Mouse (Mus musculus): ENCODE data around the gene Gm28048. TPM values are rescaled to one million over a fixed set of nuclear protein-coding genes. Genes with fewer than 3 reads are reported as not detected.

Gene Gm28048
- polyA plus RNA-seq, 1 experiment from 2014 or later = 4.3 TPM

- 84% methylated on average over 7 of the region's 7 CpGs for WGBS
- Histone ChIP-seq H3K27me3 (replicated peaks) (peaks cover 20% of the 10 kb centered on the region), H3K9me3 (replicated peaks) (no peaks in the 10 kb centered on the region), H3K4me2 (no peak overlapping the region), H3K27ac (replicated peaks) (no peak overlapping the region), H3K4me3 (replicated peaks) (no peak overlapping the region), H3K4me1 (peaks cover 1% of the 10 kb centered on the region; the same call in 1 of the 2 replicates), H3K36me3 (no peaks in the 10 kb centered on the region), H3K9ac (replicated peaks) (no peak overlapping the region)
- no peak for ATAC-seq (ENCODE audit: low FRiP score)
Observed at GRCm38 (mm10) chr11:22865635-22866246, 116.1 kb downstream of the Gm28048 start.

DNA sequence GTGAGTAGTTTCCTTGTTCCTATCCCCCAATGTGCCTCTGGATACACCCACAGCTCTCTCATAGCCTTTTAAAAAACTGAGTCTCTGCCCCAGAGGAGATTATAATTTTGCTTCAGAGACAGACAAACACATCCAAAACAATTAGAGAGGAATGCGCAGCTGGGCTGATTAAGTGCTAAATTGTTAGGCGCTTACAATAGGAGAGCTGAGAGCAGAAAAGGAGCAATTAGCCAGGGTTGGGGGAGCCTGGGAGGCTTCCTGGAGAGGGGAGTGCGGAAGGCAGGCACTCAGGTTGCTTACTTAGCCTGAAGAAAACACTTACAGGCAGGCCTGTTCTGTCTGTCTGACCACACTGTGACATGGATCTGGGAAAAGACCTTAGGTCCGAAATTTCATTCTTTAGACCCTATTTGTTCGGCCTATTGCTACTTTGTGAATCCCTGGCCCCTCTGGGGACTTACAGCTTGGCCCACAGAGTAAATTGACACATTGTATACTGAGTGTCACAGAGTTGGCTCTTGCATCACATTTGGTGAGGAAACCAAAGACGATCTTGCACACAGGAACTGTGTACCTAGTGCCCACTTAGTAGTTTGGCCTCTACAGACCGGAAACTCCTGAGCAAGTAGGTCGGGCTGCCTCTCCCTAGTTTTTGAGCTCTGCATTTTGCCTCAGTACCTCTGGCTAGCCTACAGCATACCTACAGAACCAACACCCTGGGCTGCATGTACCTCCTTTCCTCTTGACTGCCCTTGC, 117.4 kb downstream of the Gm28048 start:
- 45% methylated on average over 8 of the region's 8 CpGs for WGBS
- Histone ChIP-seq H3K27ac (replicated peaks) (no peak overlapping the region), H3K4me3 (replicated peaks) (no peak overlapping the region), H3K4me2 (no peak overlapping the region), H3K36me3 (no peaks in the 10 kb centered on the region), H3K9me3 (replicated peaks) (no peaks in the 10 kb centered on the region), H3K9ac (replicated peaks) (no peak overlapping the region), H3K4me1 (peaks cover 12% of the 10 kb centered on the region), H3K27me3 (replicated peaks) (peaks cover 32% of the 10 kb centered on the region)
- no peak for ATAC-seq (ENCODE audit: low FRiP score)

GRCm38 (mm10) chr11:22863581-22863980, 118.3 kb downstream of the Gm28048 start:
- Histone ChIP-seq H3K4me3 (replicated peaks) (no peak overlapping the region), H3K27me3 (replicated peaks) (peaks cover 39% of the 10 kb centered on the region), H3K36me3 (no peaks in the 10 kb centered on the region), H3K27ac (replicated peaks) (no peak overlapping the region), H3K4me1 (peaks cover 19% of the 10 kb centered on the region), H3K9ac (replicated peaks) (no peak overlapping the region), H3K4me2 (no peak overlapping the region), H3K9me3 (replicated peaks) (no peaks in the 10 kb centered on the region)
- no peak for ATAC-seq (ENCODE audit: low FRiP score)
- 49% methylated on average over 4 of the region's 4 CpGs for WGBS

- Histone ChIP-seq H3K36me3 (no peaks in the 10 kb centered on the region), H3K27me3 (replicated peaks) (peaks cover 60% of the 10 kb centered on the region), H3K27ac (replicated peaks) (no peak overlapping the region), H3K9ac (replicated peaks) (no peak overlapping the region), H3K4me2 (peak overlapping the region; percentile 99; the same call in 1 of the 2 replicates), H3K4me1 (peaks cover 27% of the 10 kb centered on the region), H3K9me3 (replicated peaks) (no peaks in the 10 kb centered on the region), H3K4me3 (replicated peaks) (no peak overlapping the region)
- no peak for ATAC-seq (ENCODE audit: low FRiP score)
- WGBS = 60% methylated on average over 4 of the region's 4 CpGs
Observed at GRCm38 (mm10) chr11:22861315-22861714, 120.6 kb downstream of the Gm28048 start.

- Histone ChIP-seq H3K9ac (replicated peaks) (peak within 1 kb of the TSS; percentile 55), H3K4me3 (replicated peaks) (peak within 1 kb of the TSS; percentile 63), H3K4me2 (peak within 1 kb of the TSS; percentile 99), H3K27me3 (replicated peaks) (peaks cover 63% of the 10 kb centered on the region), H3K4me1 (peaks cover 27% of the 10 kb centered on the region), H3K36me3 (no peaks in the 10 kb centered on the region), H3K27ac (replicated peaks) (peak within 1 kb of the TSS; percentile 64), H3K9me3 (replicated peaks) (no peaks in the 10 kb centered on the region)
- WGBS = 6% methylated on average over 41 of the region's 41 CpGs
- ATAC-seq (ENCODE audit: low FRiP score) = no peak
Observed at GRCm38 (mm10) chr11:22860335-22861227, 121.3 kb downstream of the Gm28048 start, which contains the start of gene B3gnt2. TSS of gene B3gnt2 (minus strand) at chr11:22860961.

DNA sequence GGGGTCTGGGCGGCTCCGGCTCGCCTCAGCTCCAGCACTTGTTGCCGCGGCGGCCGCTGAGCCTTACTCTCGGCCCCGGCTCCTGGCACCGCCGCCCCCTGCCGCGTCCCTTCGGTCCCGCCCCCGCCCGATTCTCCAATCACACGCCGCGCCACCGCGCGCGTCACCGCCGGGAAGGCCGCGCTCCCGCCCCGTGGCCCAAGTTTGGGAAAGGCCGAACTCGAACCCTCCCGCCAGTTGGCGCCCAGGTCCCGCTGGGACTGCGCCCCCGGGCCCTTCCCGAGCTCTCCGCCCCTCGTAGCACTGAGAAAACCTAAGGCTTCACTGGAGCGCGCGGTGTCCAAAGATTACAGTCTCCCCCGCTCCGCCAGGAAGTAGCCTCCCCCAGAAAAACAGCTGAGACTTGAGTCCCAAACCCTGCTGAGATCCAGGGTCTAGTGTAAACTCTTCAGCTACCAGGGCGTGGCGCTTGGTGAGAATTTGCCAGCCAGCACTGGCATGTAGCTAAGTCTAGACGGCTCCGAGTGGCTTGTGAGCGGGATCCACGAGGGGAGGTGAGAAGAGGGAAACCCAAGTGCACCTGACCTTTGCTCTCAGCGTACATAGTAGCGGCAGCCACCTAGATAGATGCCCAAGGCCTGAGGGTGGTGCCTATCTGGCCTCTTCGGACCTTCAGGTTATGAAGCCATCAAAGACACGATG, 122.1 kb downstream of the Gm28048 start:
- Histone ChIP-seq H3K4me1 (peaks cover 27% of the 10 kb centered on the region), H3K9me3 (replicated peaks) (no peaks in the 10 kb centered on the region), H3K27me3 (replicated peaks) (peaks cover 63% of the 10 kb centered on the region), H3K27ac (replicated peaks) (peak overlapping the region; percentile 64), H3K4me3 (replicated peaks) (peak overlapping the region; percentile 63), H3K36me3 (no peaks in the 10 kb centered on the region), H3K4me2 (peak overlapping the region; percentile 99), H3K9ac (replicated peaks) (peak overlapping the region; percentile 55)
- ATAC-seq (ENCODE audit: low FRiP score) = peak; percentile 91
- WGBS = under 1% methylated on average over 51 of the region's 55 CpGs

GRCm38 (mm10) chr11:22859301-22859632, 122.6 kb downstream of the Gm28048 start:
- under 1% methylated on average over 40 of the region's 41 CpGs for WGBS
- no peaks in the 10 kb centered on the region for H3K36me3 ChIP-seq

DNA sequence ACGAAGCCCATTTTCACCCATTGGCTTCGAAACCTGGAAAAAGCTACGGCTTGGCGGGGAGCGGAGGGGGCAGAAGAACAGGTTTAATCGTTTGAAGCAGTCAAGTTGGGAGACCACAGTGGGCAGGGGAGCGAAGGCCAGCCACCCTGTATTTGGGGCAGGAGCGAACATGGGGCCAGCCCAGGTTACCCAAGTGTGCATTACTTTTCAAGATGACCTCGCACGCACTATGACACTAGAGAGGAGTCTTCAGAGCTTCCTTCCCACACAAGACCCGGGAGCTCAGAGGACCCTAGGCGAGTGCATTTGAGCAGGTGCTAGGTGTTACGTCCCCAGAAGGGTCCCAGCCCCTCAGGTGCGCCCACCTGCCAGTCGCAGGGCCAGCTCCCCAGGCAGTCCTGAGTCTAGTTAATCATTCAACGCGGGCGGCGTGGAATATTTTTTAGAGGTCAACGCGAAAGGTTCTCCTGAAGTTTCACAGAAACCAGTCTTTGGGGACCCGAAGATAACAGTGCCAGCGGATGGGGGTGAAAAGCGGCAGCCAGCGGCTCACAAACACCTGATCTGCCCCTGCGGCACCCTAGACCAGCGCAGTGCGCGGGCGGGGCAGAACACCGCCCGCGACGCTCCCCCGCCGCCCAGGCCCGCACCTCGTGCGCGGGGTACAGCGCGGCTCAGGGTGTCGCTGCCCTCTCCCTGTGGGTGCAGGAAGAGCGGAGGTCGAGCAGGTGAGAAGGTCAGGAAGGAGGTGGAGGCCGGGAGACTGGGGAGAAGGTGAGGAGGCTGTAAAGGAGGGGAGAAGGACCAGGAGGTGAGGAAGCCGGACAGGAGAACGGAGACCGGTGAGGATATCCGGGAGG, 123.2 kb downstream of the Gm28048 start:
- H3K4me1 ChIP-seq = peaks cover 27% of the 10 kb centered on the region
- no peaks in the 10 kb centered on the region for H3K9me3 ChIP-seq (replicated peaks)
- 1% methylated on average over 50 of the region's 50 CpGs for WGBS
- peak overlapping the region; percentile 99 for H3K4me2 ChIP-seq
- ATAC-seq (ENCODE audit: low FRiP score) = peak; percentile 19; the same call in 1 of the 2 replicates
- H3K9ac ChIP-seq (replicated peaks) = peak overlapping the region; percentile 55
- peak overlapping the region; percentile 63 for H3K4me3 ChIP-seq (replicated peaks)
- H3K27ac ChIP-seq (replicated peaks) = no peak overlapping the region
- peaks cover 63% of the 10 kb centered on the region for H3K27me3 ChIP-seq (replicated peaks)
- H3K36me3 ChIP-seq = no peaks in the 10 kb centered on the region

More at GRCm38 (mm10) chr11:22859301-22859632, 122.6 kb downstream of the Gm28048 start:
- ATAC-seq (ENCODE audit: low FRiP score) = peak; percentile 82
- Histone ChIP-seq H3K27ac (replicated peaks) (no peak overlapping the region), H3K9ac (replicated peaks) (peak overlapping the region; percentile 55), H3K4me3 (replicated peaks) (peak overlapping the region; percentile 63), H3K27me3 (replicated peaks) (peaks cover 63% of the 10 kb centered on the region), H3K4me2 (peak overlapping the region; percentile 99), H3K4me1 (peaks cover 27% of the 10 kb centered on the region), H3K9me3 (replicated peaks) (no peaks in the 10 kb centered on the region)

- peaks cover 57% of the 10 kb centered on the region for H3K27me3 ChIP-seq (replicated peaks)
- no peaks in the 10 kb centered on the region for H3K36me3 ChIP-seq
- ATAC-seq (ENCODE audit: low FRiP score) = no peak
- H3K4me2 ChIP-seq = peak overlapping the region; percentile 99
- no peaks in the 10 kb centered on the region for H3K9me3 ChIP-seq (replicated peaks)
- no peak overlapping the region for H3K27ac ChIP-seq (replicated peaks)
- peak overlapping the region; percentile 63 for H3K4me3 ChIP-seq (replicated peaks)
- H3K4me1 ChIP-seq = peaks cover 27% of the 10 kb centered on the region
- H3K9ac ChIP-seq (replicated peaks) = peak overlapping the region; percentile 55; the same call in 1 of the 2 replicates
- 20% methylated on average over 25 of the region's 25 CpGs for WGBS
Observed at GRCm38 (mm10) chr11:22857705-22858440, 124.0 kb downstream of the Gm28048 start.
